Mouse (Mus musculus): ENCODE results near the gene Olfr506.

- TF ChIP-seq POLR2A (IDR thresholded peaks at IDR 0.05; ENCODE audit: borderline replicate concordance, low read depth, low read length) (no peak), CTCF (IDR thresholded peaks at IDR 0.05; ENCODE audit: low read depth, low read length) (no peak)
Measured at GRCm38 (mm10) chr7:108662419-108662818, 51.8 kb downstream of the Olfr506 start.
